Mouse (Mus musculus): ENCODE results near the gene Bcan. TPM values are rescaled to one million over a fixed set of nuclear protein-coding genes. Genes with fewer than 3 reads are reported as not detected.

Bcan gene
- polyA plus RNA-seq, 1 experiment, result not detected

GRCm38 (mm10) chr3:87986868-87987267, 13.2 kb downstream of the Bcan start:
- peak; percentile 79 to 81 for DNase-seq (ENCODE audit: low read depth in 1 of 2, low spot score in 2 of 2)
- TF ChIP-seq CTCF (IDR thresholded peaks at IDR 0.05; ENCODE audit: extremely low read depth, insufficient read depth, insufficient read length, insufficient replicate concordance) (peak; percentile 95), POLR2A (IDR thresholded peaks at IDR 0.05; ENCODE audit: low read depth, low read length) (no peak)
- peaks cover 18% of the 10 kb centered on the region; the same call in 1 of the 2 replicates for H3K4me1 ChIP-seq (ENCODE audit: control insufficient read depth, insufficient read depth, insufficient read length)
- no peak overlapping the region for H3K4me3 ChIP-seq (ENCODE audit: extremely low read depth, insufficient read depth, insufficient read length)
- H3K27ac ChIP-seq (ENCODE audit: insufficient read depth, low read length), result no peak overlapping the region
- no peaks in the 10 kb centered on the region for H3K36me3 ChIP-seq (ENCODE audit: control insufficient read depth, insufficient read depth, low read length)
- no peaks in the 10 kb centered on the region for H3K27me3 ChIP-seq (ENCODE audit: control insufficient read depth, insufficient read depth, low read length)
- WGBS, result under 1% methylated on average over 17 of the region's 17 CpGs

GRCm38 (mm10) chr3:87985505-87986320, 14.3 kb downstream of the Bcan start:
- Histone ChIP-seq H3K4me1 (ENCODE audit: control insufficient read depth, insufficient read depth, insufficient read length) (peaks cover 18% of the 10 kb centered on the region; the same call in 1 of the 2 replicates), H3K27ac (ENCODE audit: insufficient read depth, low read length) (no peak overlapping the region), H3K27me3 (ENCODE audit: control insufficient read depth, insufficient read depth, low read length) (no peaks in the 10 kb centered on the region), H3K36me3 (ENCODE audit: control insufficient read depth, insufficient read depth, low read length) (no peaks in the 10 kb centered on the region), H3K4me3 (ENCODE audit: extremely low read depth, insufficient read depth, insufficient read length) (no peak overlapping the region)
- 76% methylated on average over 12 of the region's 12 CpGs for WGBS
- no peak for DNase-seq (ENCODE audit: low read depth in 1 of 2, low spot score in 2 of 2)
- no peak for TF ChIP-seq CTCF (IDR thresholded peaks at IDR 0.05; ENCODE audit: extremely low read depth, insufficient read depth, insufficient read length, insufficient replicate concordance)
- no peak for TF ChIP-seq POLR2A (IDR thresholded peaks at IDR 0.05; ENCODE audit: low read depth, low read length)

GRCm38 (mm10) chr3:87984094-87984493, 15.9 kb downstream of the Bcan start:
- H3K27ac ChIP-seq (ENCODE audit: insufficient read depth, low read length), result no peak overlapping the region
- no peak overlapping the region for H3K4me3 ChIP-seq (ENCODE audit: extremely low read depth, insufficient read depth, insufficient read length)
- H3K4me1 ChIP-seq (ENCODE audit: control insufficient read depth, insufficient read depth, insufficient read length), result peaks cover 18% of the 10 kb centered on the region; the same call in 1 of the 2 replicates
- no peak for DNase-seq (ENCODE audit: low read depth in 1 of 2, low spot score in 2 of 2)
- 22% methylated on average over 3 of the region's 3 CpGs for WGBS
- no peaks in the 10 kb centered on the region for H3K36me3 ChIP-seq (ENCODE audit: control insufficient read depth, insufficient read depth, low read length)
- TF ChIP-seq CTCF (IDR thresholded peaks at IDR 0.05; ENCODE audit: extremely low read depth, insufficient read depth, insufficient read length, insufficient replicate concordance), result no peak
- TF ChIP-seq POLR2A (IDR thresholded peaks at IDR 0.05; ENCODE audit: low read depth, low read length), result no peak
- no peaks in the 10 kb centered on the region for H3K27me3 ChIP-seq (ENCODE audit: control insufficient read depth, insufficient read depth, low read length)

- WGBS, result 66% methylated on average over 6 of the region's 6 CpGs
- Histone ChIP-seq H3K4me1 (ENCODE audit: control insufficient read depth, insufficient read depth, insufficient read length) (peaks cover 18% of the 10 kb centered on the region; the same call in 1 of the 2 replicates), H3K36me3 (ENCODE audit: control insufficient read depth, insufficient read depth, low read length) (no peaks in the 10 kb centered on the region), H3K27me3 (ENCODE audit: control insufficient read depth, insufficient read depth, low read length) (no peaks in the 10 kb centered on the region), H3K27ac (ENCODE audit: insufficient read depth, low read length) (no peak overlapping the region), H3K4me3 (ENCODE audit: extremely low read depth, insufficient read depth, insufficient read length) (no peak overlapping the region)
- DNase-seq (ENCODE audit: low read depth in 1 of 2, low spot score in 2 of 2), result no peak
- no peak for TF ChIP-seq CTCF (IDR thresholded peaks at IDR 0.05; ENCODE audit: extremely low read depth, insufficient read depth, insufficient read length, insufficient replicate concordance)
- TF ChIP-seq POLR2A (IDR thresholded peaks at IDR 0.05; ENCODE audit: low read depth, low read length), result no peak
Observed at GRCm38 (mm10) chr3:87983627-87984026, 16.4 kb downstream of the Bcan start.

GRCm38 (mm10) chr3:87982836-87983601, 17.0 kb downstream of the Bcan start:
- DNase-seq (ENCODE audit: low read depth in 1 of 2, low spot score in 2 of 2), result no peak
- peaks cover 18% of the 10 kb centered on the region; the same call in 1 of the 2 replicates for H3K4me1 ChIP-seq (ENCODE audit: control insufficient read depth, insufficient read depth, insufficient read length)

GRCm38 (mm10) chr3:87981894-87982835, 17.9 kb downstream of the Bcan start:
- TF ChIP-seq POLR2A (IDR thresholded peaks at IDR 0.05; ENCODE audit: low read depth, low read length) (no peak), CTCF (IDR thresholded peaks at IDR 0.05; ENCODE audit: extremely low read depth, insufficient read depth, insufficient read length, insufficient replicate concordance) (no peak)
- H3K27me3 ChIP-seq (ENCODE audit: control insufficient read depth, insufficient read depth, low read length), result no peaks in the 10 kb centered on the region
- no peak for DNase-seq (ENCODE audit: low read depth in 1 of 2, low spot score in 2 of 2)
- WGBS, result 36% methylated on average over 12 of the region's 12 CpGs
- no peaks in the 10 kb centered on the region for H3K36me3 ChIP-seq (ENCODE audit: control insufficient read depth, insufficient read depth, low read length)
- H3K27ac ChIP-seq (ENCODE audit: insufficient read depth, low read length), result no peak overlapping the region
- H3K4me1 ChIP-seq (ENCODE audit: control insufficient read depth, insufficient read depth, insufficient read length), result peaks cover 18% of the 10 kb centered on the region; the same call in 1 of the 2 replicates
- no peak overlapping the region for H3K4me3 ChIP-seq (ENCODE audit: extremely low read depth, insufficient read depth, insufficient read length)

More at GRCm38 (mm10) chr3:87982836-87983601, 17.0 kb downstream of the Bcan start:
- Histone ChIP-seq H3K27me3 (ENCODE audit: control insufficient read depth, insufficient read depth, low read length) (no peaks in the 10 kb centered on the region), H3K4me3 (ENCODE audit: extremely low read depth, insufficient read depth, insufficient read length) (no peak overlapping the region), H3K27ac (ENCODE audit: insufficient read depth, low read length) (no peak overlapping the region), H3K36me3 (ENCODE audit: control insufficient read depth, insufficient read depth, low read length) (no peaks in the 10 kb centered on the region)
- TF ChIP-seq CTCF (IDR thresholded peaks at IDR 0.05; ENCODE audit: extremely low read depth, insufficient read depth, insufficient read length, insufficient replicate concordance) (no peak), POLR2A (IDR thresholded peaks at IDR 0.05; ENCODE audit: low read depth, low read length) (no peak)
- 17% methylated on average over 13 of the region's 13 CpGs for WGBS

All from spleen, adult 2 months (tissue).